14 mouse cellular contexts compared by ENCODE assay signal in the genomic region with DNA sequence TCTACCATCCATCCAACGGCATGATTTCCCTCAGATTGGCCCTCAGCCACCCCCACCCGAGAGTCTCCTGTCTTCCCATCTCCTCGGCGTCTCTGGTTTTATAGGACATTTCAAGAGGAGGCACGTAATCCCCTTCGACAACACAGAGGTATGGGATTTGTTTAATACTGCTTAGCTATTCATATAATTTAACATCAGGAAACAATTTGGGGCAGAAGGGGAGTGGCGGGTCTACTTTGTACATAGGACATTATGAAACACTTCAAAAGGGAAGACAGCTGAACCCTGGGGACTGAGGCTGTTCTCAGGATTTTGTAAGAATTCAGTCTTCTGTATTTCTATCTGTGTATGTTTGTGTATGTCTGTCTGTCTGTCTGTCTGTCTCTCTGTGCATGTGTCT.
"Had no signal": no experiment of that assay in that cellular context is flagged by ENCODE, and none has a peak within 500 bp of the region (broad histone marks: within the 10 kb centered on the region; RNA-seq: fewer than 3 reads in every experiment).

No protein-coding gene starts in this region.

- H3K9ac ChIP-seq: limb, embryonic 12.5 days; liver, embryonic 12.5 days; lung, embryonic 15.5 days had no signal

- H3K36me3 ChIP-seq: limb, embryonic 12.5 days; liver, embryonic 12.5 days; lung, embryonic 15.5 days had no signal

- H3K4me2 ChIP-seq: limb, embryonic 12.5 days; liver, embryonic 12.5 days; lung, embryonic 15.5 days had no signal

- H3K4me1 ChIP-seq: limb, embryonic 12.5 days; liver, embryonic 12.5 days; lung, embryonic 15.5 days had no signal

- H3K27ac ChIP-seq: kidney, postnatal 0 days; limb, embryonic 12.5 days; liver, embryonic 12.5 days; lung, embryonic 15.5 days had no signal

- H3K4me3 ChIP-seq: limb, embryonic 12.5 days; liver, embryonic 12.5 days; lung, embryonic 15.5 days; myocyte had no signal

- H3K27me3 ChIP-seq: limb, embryonic 12.5 days; liver, embryonic 12.5 days; lung, embryonic 15.5 days had no signal

- H3K9me3 ChIP-seq: limb, embryonic 12.5 days; liver, embryonic 12.5 days; lung, embryonic 15.5 days had no signal

- ATAC-seq: inflammation-experienced regulatory T-cells, adult 6 months; intestine, postnatal 0 days; liver, embryonic 12.5 days had no signal

- DNase-seq: kidney, adult 8-10 months; kidney, postnatal 36 days; layer of hippocampus, adult 9-11 months; layer of hippocampus, postnatal 36 days; midbrain, embryonic 14.5 days; thymus, adult 2 months; thymus, postnatal 25 days had no signal
